Mouse (Mus musculus) stomach, embryonic 14.5 days (tissue): ENCODE data around the gene Fto. TPM values are rescaled to one million over a fixed set of nuclear protein-coding genes. Genes with fewer than 3 reads are reported as not detected.

Experiments
- ATAC-seq: fragments of 200-750 bp; cut with Nextera tagmentation; 2 replicates; pipeline ENCODE4 v1.8.0; 2017; ENCODE audit warnings: low read depth, moderate TSS enrichment; ENCODE audit not compliant: insufficient number of reproducible peaks, insufficient read depth, low FRiP score
- H3K27ac ChIP-seq: fragments of 300-500 bp; sonication (generic); 2 replicates; pipeline ENCODE4 v1.5.1; 2014; ENCODE audit warnings: mild to moderate bottlenecking, low read length, moderate library complexity, mixed read lengths
- H3K27me3 ChIP-seq: fragments of 300-500 bp; sonication (generic); 2 replicates; pipeline ENCODE4 v1.6.1; 2014; ENCODE audit warnings: low read length, control low read depth, mixed read lengths; ENCODE audit not compliant: control insufficient read depth, insufficient read depth
- H3K36me3 ChIP-seq: fragments of 300-500 bp; sonication (generic); 2 replicates; pipeline ENCODE4 v1.6.1; 2014; ENCODE audit warnings: mild to moderate bottlenecking, control low read depth, low read length, moderate library complexity, mixed read lengths; ENCODE audit not compliant: control insufficient read depth, insufficient read depth
- H3K4me1 ChIP-seq: fragments of 300-500 bp; sonication (generic); 2 replicates; pipeline ENCODE4 v1.6.1; 2014; ENCODE audit warnings: low read length, control low read depth, mixed read lengths; ENCODE audit not compliant: control insufficient read depth, insufficient read depth
- H3K4me2 ChIP-seq: fragments of 300-500 bp; sonication (generic); replicated peaks from 2 replicates; pipeline ENCODE4 v1.6.1; 2014; ENCODE audit warnings: low read depth, low read length, control low read depth
- H3K4me3 ChIP-seq: fragments of 300-500 bp; sonication (generic); 2 replicates; pipeline ENCODE4 v1.5.1; 2014; ENCODE audit warnings: low read depth, low read length, control low read depth
- H3K9ac ChIP-seq: fragments of 300-500 bp; sonication (generic); replicated peaks from 2 replicates; pipeline ENCODE4 v1.6.1; 2014; ENCODE audit warnings: low read depth, mild to moderate bottlenecking, control low read depth, low read length, moderate library complexity, mixed read lengths
- H3K9me3 ChIP-seq: fragments of 300-500 bp; sonication (generic); 2 replicates; pipeline ENCODE4 v1.6.1; 2016; ENCODE audit warnings: low read depth, low read length, control low read depth; ENCODE audit not compliant: control insufficient read depth
- WGBS: fragments of 180-500 bp; shearing (Covaris S2); extraction: QIAGEN DNeasy Blood & Tissue Kit; methylation state at CpG from one replicate; pipeline ENCODE4 v1.1.7; 2014; 5-methylcytosine and 5-hydroxymethylcytosine counted together
- polyA plus RNA-seq: library from polyadenylated mRNA; unstranded; fragments of >200 nt; fragmentation: Nextera tagmentation; extraction: Ambion mirVana; gene quantifications from 2 replicates; pipeline ENCODE4 v1.2.1, GENCODE M21; 2014

Fto gene
- polyA plus RNA-seq, 1 experiment from 2014 or later, result 89.6 TPM

GRCm38 (mm10) chr8:91603751-91604150 is 290.4 kb downstream of the Fto start:
- ATAC-seq, result no peak
- Histone ChIP-seq H3K36me3 (no peaks in the 10 kb centered on the region; the same call in 1 of the 2 replicates), H3K4me1 (no peaks in the 10 kb centered on the region), H3K27me3 (no peaks in the 10 kb centered on the region), H3K27ac (no peak overlapping the region), H3K9me3 (no peaks in the 10 kb centered on the region), H3K4me3 (no peak overlapping the region), H3K4me2 (no peak overlapping the region), H3K9ac (no peak overlapping the region)
- 95% methylated on average over 9 of the region's 9 CpGs for WGBS

DNA sequence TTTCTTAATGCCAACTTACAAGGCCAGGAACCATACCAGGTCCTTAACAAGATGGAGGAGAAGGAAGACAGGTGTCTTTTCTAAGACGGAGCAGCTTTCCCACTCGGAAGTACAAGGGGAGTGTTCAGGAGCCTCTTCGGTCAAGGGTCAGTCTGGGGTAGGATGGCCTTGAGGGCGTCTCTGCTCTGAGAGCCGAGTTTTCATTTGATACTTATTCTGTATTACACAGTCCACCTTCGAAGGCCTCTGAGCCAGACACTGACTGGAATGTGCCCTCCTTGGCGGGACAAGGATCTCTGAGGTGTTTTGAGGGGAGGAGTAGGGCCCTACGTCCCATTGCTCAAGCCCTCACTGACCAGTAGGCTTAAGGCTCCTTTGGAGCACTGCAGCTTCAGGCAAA is 292.6 kb downstream of the Fto start:
- Histone ChIP-seq H3K36me3 (no peaks in the 10 kb centered on the region; the same call in 1 of the 2 replicates), H3K4me1 (no peaks in the 10 kb centered on the region), H3K9me3 (no peaks in the 10 kb centered on the region), H3K4me3 (no peak overlapping the region), H3K27me3 (no peaks in the 10 kb centered on the region), H3K4me2 (no peak overlapping the region), H3K9ac (no peak overlapping the region), H3K27ac (no peak overlapping the region)
- ATAC-seq, result no peak
- 69% methylated on average over 8 of the region's 8 CpGs for WGBS

DNA sequence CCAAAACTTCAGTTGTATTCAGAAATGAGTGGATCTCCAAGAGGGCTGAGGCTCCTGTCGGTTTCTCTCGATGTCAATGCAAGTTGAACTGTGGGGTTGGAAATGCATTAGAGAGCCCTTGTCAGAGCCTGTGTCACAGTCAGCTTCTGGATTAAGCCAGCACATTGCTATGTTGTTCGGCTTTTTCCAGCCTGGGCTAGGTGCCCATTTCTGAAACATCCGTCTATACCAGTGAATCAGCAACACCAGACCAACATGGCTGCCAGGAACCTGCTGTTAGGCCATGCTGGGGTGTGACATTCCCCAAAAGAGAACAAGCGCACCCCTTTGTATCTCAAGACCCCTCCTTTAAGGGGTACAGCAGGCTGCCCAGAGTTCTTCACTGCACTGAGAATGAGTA is 293.8 kb downstream of the Fto start:
- Histone ChIP-seq H3K4me2 (no peak overlapping the region), H3K27ac (no peak overlapping the region), H3K36me3 (no peaks in the 10 kb centered on the region; the same call in 1 of the 2 replicates), H3K4me1 (no peaks in the 10 kb centered on the region), H3K9ac (no peak overlapping the region), H3K4me3 (no peak overlapping the region), H3K9me3 (no peaks in the 10 kb centered on the region), H3K27me3 (no peaks in the 10 kb centered on the region)
- ATAC-seq, result no peak
- WGBS, result 90% methylated on average over 5 of the region's 5 CpGs

DNA sequence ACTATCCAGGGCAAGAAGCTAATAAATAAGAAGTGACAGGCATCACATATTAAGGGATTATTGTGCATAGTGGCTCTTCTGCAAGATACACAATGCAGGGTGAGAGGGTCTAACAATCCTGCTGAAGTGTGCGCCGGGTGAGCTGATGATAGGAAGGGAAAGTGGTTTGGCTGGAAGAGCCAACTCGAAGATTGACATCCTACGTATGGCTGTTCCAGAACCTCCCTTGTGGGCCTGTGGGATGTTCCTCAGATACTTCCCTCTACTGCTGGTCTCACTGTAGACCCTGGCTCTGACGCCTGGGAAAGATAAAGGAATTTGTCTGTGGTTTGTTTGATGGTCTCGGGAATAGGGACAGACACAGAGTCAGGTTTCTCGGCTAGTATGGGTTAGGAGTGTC is 297.9 kb downstream of the Fto start:
- no peak overlapping the region for H3K4me2 ChIP-seq
- 50% methylated on average over 7 of the region's 7 CpGs for WGBS
- H3K36me3 ChIP-seq, result no peaks in the 10 kb centered on the region
- H3K27ac ChIP-seq, result no peak overlapping the region
- H3K4me3 ChIP-seq, result no peak overlapping the region
- no peak overlapping the region for H3K9ac ChIP-seq
- 0 out of 2 replicates have a peak, but pooled peaks cover 4% of the 10 kb centered on the region for H3K4me1 ChIP-seq
- H3K27me3 ChIP-seq, result no peaks in the 10 kb centered on the region
- ATAC-seq, result no peak
- no peaks in the 10 kb centered on the region for H3K9me3 ChIP-seq

DNA sequence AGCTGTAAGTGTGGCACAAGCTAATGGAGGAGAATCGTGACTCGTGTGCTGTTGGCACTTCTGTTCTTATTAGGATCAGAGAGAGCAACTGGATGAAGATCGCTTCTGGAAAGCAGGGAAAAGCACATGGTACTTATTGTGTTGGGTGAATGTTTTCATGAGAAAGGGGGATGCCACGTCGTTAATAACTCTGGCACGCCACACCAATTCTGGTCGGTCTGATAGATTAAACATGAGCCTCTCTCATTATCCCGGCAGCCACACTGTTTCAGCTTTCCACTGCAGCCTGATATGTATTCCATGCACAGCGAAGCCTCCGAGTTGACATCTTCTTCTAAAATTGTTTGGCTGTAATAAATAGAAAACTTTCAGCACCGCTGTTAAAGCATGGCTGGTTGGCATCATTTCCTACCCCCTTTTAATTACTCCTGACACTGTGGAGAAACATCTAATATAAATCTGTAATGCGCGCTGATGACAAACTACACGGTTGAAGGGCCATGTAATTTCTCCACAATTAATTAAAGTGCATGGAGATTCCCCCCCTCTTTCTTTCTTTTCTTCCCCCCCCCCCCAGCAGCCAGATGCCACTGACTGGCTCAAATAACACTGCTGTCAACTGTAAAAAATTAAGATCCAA is 298.5 kb downstream of the Fto start:
- 77% methylated on average over 14 of the region's 14 CpGs for WGBS
- no peak for ATAC-seq
- no peak overlapping the region for H3K4me2 ChIP-seq

DNA sequence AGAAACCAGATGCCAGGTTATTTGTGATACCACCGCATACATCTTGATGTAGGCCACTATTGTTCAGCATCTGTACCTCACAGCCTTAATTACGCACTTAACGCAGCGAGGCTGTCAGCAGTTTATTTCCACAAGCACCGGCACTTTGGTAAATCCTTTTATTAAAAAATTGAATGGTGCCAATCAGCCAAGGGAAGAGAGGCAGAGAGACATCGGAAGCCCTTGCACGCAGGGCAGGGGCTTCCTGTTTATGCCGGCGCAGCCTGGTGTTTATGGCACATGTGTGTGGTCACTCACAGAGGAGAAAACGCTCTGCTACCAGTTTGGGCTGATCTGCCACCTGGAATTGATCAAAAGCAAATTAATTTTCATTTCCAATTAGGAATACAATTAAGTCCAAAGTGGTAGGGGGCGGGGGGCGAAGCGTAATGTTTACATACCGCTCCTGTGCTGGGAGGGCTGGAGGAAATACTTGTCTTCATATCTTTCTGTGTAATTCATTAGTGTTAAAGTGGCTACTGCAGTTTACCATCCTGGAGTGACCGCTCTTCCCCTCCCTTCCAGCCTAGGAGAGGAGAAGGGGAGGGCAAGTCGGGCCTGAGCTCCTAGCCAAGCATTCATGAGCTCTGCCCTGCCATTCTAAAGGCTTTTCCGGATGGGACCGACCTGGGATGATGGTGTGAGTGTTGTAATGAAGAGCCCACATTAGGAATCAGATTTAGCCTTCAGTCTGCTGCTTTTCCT is 299.2 kb downstream of the Fto start:
- H3K4me2 ChIP-seq, result no peak overlapping the region
- no peaks in the 10 kb centered on the region for H3K27me3 ChIP-seq
- ATAC-seq, result no peak
- H3K9me3 ChIP-seq, result no peaks in the 10 kb centered on the region
- no peak overlapping the region for H3K4me3 ChIP-seq
- 56% methylated on average over 18 of the region's 18 CpGs for WGBS
- H3K9ac ChIP-seq, result no peak overlapping the region
- H3K27ac ChIP-seq, result no peak overlapping the region
- 0 out of 2 replicates have a peak, but pooled peaks cover 4% of the 10 kb centered on the region for H3K4me1 ChIP-seq
- no peaks in the 10 kb centered on the region for H3K36me3 ChIP-seq

More for the DNA sequence above, 298.5 kb downstream of the Fto start:
- no peaks in the 10 kb centered on the region for H3K27me3 ChIP-seq
- no peak overlapping the region for H3K27ac ChIP-seq
- H3K4me3 ChIP-seq, result no peak overlapping the region
- 0 out of 2 replicates have a peak, but pooled peaks cover 4% of the 10 kb centered on the region for H3K4me1 ChIP-seq
- no peaks in the 10 kb centered on the region for H3K36me3 ChIP-seq
- H3K9me3 ChIP-seq, result no peaks in the 10 kb centered on the region
- no peak overlapping the region for H3K9ac ChIP-seq

- no peak for ATAC-seq
Measured at GRCm38 (mm10) chr8:91613603-91614002, 300.3 kb downstream of the Fto start.

GRCm38 (mm10) chr8:91615196-91615595 is 301.9 kb downstream of the Fto start:
- no peak overlapping the region for H3K9ac ChIP-seq
- H3K36me3 ChIP-seq, result no peaks in the 10 kb centered on the region
- 93% methylated on average over 8 of the region's 8 CpGs for WGBS

More at GRCm38 (mm10) chr8:91613603-91614002, 300.3 kb downstream of the Fto start:
- Histone ChIP-seq H3K36me3 (no peaks in the 10 kb centered on the region), H3K4me1 (0 out of 2 replicates have a peak, but pooled peaks cover 4% of the 10 kb centered on the region), H3K27ac (no peak overlapping the region), H3K4me2 (no peak overlapping the region), H3K4me3 (no peak overlapping the region), H3K9ac (no peak overlapping the region), H3K9me3 (no peaks in the 10 kb centered on the region), H3K27me3 (no peaks in the 10 kb centered on the region)
- WGBS, result 36% methylated on average over 9 of the region's 9 CpGs

More at GRCm38 (mm10) chr8:91615196-91615595, 301.9 kb downstream of the Fto start:
- ATAC-seq, result no peak
- no peak overlapping the region for H3K27ac ChIP-seq
- H3K9me3 ChIP-seq, result no peaks in the 10 kb centered on the region
- H3K4me3 ChIP-seq, result no peak overlapping the region
- H3K4me1 ChIP-seq, result 0 out of 2 replicates have a peak, but pooled peaks cover 4% of the 10 kb centered on the region
- H3K27me3 ChIP-seq, result no peaks in the 10 kb centered on the region
- H3K4me2 ChIP-seq, result no peak overlapping the region
